Mouse (Mus musculus) midbrain, embryonic 16.5 days (tissue): ENCODE results near the gene Acta1. TPM values are rescaled to one million over a fixed set of nuclear protein-coding genes. Genes with fewer than 3 reads are reported as not detected.

Source experiments
- ATAC-seq: fragments of 200-750 bp; cut with Nextera tagmentation; 2 replicates; pipeline ENCODE4 v1.8.0; 2017; ENCODE audit warnings: moderate TSS enrichment
- H3K27ac ChIP-seq: fragments of 300-500 bp; sonication (generic); 2 replicates; pipeline ENCODE4 v1.5.1; 2014; ENCODE audit warnings: mild to moderate bottlenecking, low read length, mixed read lengths
- H3K27me3 ChIP-seq: fragments of 300-500 bp; sonication (generic); 2 replicates; pipeline ENCODE4 v1.6.1; 2014; ENCODE audit warnings: low read depth, low read length, mixed read lengths; ENCODE audit not compliant: control insufficient read depth, insufficient read depth
- H3K36me3 ChIP-seq: fragments of 300-500 bp; sonication (generic); 2 replicates; pipeline ENCODE4 v1.6.1; 2014; ENCODE audit warnings: mild to moderate bottlenecking, low read length, moderate library complexity, mixed read lengths; ENCODE audit not compliant: control insufficient read depth, insufficient read depth
- H3K4me1 ChIP-seq: fragments of 300-500 bp; sonication (generic); 2 replicates; pipeline ENCODE4 v1.6.1; 2014; ENCODE audit warnings: mild to moderate bottlenecking, low read length, mixed read lengths; ENCODE audit not compliant: control insufficient read depth, insufficient read depth
- H3K4me2 ChIP-seq: fragments of 300-500 bp; sonication (generic); 2 replicates; pipeline ENCODE4 v1.6.1; 2014; ENCODE audit warnings: mild to moderate bottlenecking, low read length, mixed read lengths
- H3K4me3 ChIP-seq: fragments of 300-500 bp; sonication (generic); 2 replicates; pipeline ENCODE4 v1.5.1; 2014; ENCODE audit warnings: low read depth, mild to moderate bottlenecking, low read length, moderate library complexity, mixed read lengths
- H3K9ac ChIP-seq: fragments of 300-500 bp; sonication (generic); 2 replicates; pipeline ENCODE4 v1.6.1; 2014; ENCODE audit warnings: low read depth, low read length, mixed read lengths
- H3K9me3 ChIP-seq: fragments of 300-500 bp; sonication (generic); replicated peaks from 2 replicates; pipeline ENCODE4 v1.6.1; 2014; ENCODE audit warnings: mild to moderate bottlenecking, low read length, mixed read lengths; ENCODE audit not compliant: control insufficient read depth, poor library complexity, severe bottlenecking
- WGBS: fragments of 180-500 bp; shearing (Covaris S2); extraction: QIAGEN DNeasy Blood & Tissue Kit; methylation state at CpG from one replicate; pipeline ENCODE4 v1.1.7; 2014; 5-methylcytosine and 5-hydroxymethylcytosine counted together
- polyA plus RNA-seq: library from polyadenylated mRNA; unstranded; fragments of >200 nt; fragmentation: Nextera tagmentation; extraction: Ambion mirVana; gene quantifications from 2 replicates; pipeline ENCODE4 v1.2.1, GENCODE M21; 2015

Gene Acta1
- polyA plus RNA-seq, 1 experiment from 2014 or later, result 10.4 TPM

DNA sequence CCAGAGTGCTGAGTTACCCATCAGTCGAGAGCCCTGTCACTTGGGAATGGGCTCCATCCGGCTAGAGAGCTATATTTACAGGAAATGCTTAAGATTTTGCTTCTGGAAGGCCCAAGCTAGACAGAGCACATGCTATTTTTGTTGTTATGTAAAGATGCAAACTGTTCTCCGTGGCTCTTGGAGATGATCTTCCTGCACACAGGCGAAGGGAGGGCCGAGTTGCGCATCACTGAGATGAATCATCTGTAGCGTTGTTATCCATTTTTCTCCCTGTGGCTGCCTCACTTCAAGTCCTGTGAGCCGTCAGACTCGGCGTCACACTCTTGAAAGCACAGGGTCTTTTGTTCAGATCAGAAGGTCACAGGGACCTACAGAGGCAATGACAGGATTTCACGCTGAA, 20.2 kb downstream of the Acta1 start:
- no peaks in the 10 kb centered on the region for H3K9me3 ChIP-seq
- no peak overlapping the region for H3K4me3 ChIP-seq
- H3K4me2 ChIP-seq, result no peak overlapping the region
- H3K27me3 ChIP-seq, result no peaks in the 10 kb centered on the region
- no peak for ATAC-seq
- H3K4me1 ChIP-seq, result no peaks in the 10 kb centered on the region
- H3K9ac ChIP-seq, result no peak overlapping the region
- WGBS, result 76% methylated on average over 11 of the region's 11 CpGs
- H3K36me3 ChIP-seq, result no peaks in the 10 kb centered on the region
- H3K27ac ChIP-seq, result no peak overlapping the region

DNA sequence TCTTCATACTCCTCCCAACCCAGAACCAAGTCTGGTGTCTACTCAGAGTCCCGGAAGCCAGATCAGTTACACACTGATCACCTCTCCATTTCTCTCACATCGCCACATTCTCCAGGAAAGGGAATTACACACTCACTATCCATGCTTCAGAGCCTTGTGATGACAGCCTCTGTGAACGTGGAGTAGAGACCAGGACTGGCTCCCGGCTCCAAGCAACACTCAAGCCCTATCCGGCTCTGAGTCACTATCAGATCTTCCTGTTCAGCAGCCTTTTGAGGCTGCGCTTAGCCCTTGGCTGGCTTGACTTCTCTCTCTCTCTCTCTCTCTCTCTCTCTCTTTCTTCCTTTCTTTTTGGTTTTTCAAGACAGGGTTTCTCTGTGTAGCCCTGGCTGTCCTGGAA, 21.2 kb downstream of the Acta1 start:
- 89% methylated on average over 6 of the region's 6 CpGs for WGBS
- H3K27me3 ChIP-seq, result no peaks in the 10 kb centered on the region
- no peak for ATAC-seq
- H3K27ac ChIP-seq, result no peak overlapping the region
- H3K4me2 ChIP-seq, result no peak overlapping the region
- H3K4me3 ChIP-seq, result no peak overlapping the region
- no peaks in the 10 kb centered on the region for H3K9me3 ChIP-seq
- no peaks in the 10 kb centered on the region for H3K36me3 ChIP-seq
- no peaks in the 10 kb centered on the region for H3K4me1 ChIP-seq
- H3K9ac ChIP-seq, result no peak overlapping the region

- Histone ChIP-seq H3K27ac (no peak overlapping the region), H3K27me3 (no peaks in the 10 kb centered on the region), H3K4me2 (no peak overlapping the region), H3K36me3 (no peaks in the 10 kb centered on the region), H3K9me3 (no peaks in the 10 kb centered on the region), H3K9ac (no peak overlapping the region), H3K4me1 (no peaks in the 10 kb centered on the region), H3K4me3 (no peak overlapping the region)
- WGBS, result 74% methylated on average over 9 of the region's 9 CpGs
- ATAC-seq, result no peak
Observed at GRCm38 (mm10) chr8:123872048-123872447, 22.5 kb downstream of the Acta1 start.

- no peak overlapping the region for H3K27ac ChIP-seq
- WGBS, result 13% methylated on average over 5 of the region's 5 CpGs
- H3K4me2 ChIP-seq, result no peak overlapping the region
- H3K9ac ChIP-seq, result no peak overlapping the region
- H3K4me1 ChIP-seq, result peaks cover 6% of the 10 kb centered on the region
- 0 out of 2 replicates have a peak, but pooled peaks have one; percentile 25 for ATAC-seq
- H3K36me3 ChIP-seq, result no peaks in the 10 kb centered on the region
- no peaks in the 10 kb centered on the region for H3K9me3 ChIP-seq
- H3K27me3 ChIP-seq, result no peaks in the 10 kb centered on the region
- no peak overlapping the region for H3K4me3 ChIP-seq
Observed at GRCm38 (mm10) chr8:123866971-123867370, 27.6 kb downstream of the Acta1 start.

DNA sequence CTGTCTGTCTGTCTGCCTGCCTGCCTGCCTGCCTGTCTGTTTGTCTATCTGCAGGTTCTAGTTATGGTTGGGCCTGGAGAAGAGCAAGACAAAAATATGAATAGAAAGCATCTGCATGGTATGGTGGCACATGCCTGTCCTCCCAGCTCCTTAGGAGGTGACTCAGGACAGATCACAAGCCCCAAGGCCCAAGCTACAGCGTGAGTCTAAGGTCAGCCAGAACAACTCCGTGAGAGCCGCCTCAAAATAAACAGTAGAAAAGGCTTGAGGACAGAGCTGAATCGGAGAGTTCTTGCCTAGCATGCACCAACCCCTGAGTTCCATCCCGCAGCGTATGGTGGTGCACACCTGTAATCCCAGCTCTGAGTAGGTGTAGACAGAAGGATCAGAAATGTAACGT, 28.8 kb downstream of the Acta1 start:
- no peak for ATAC-seq
- H3K4me1 ChIP-seq, result peaks cover 6% of the 10 kb centered on the region
- H3K36me3 ChIP-seq, result no peaks in the 10 kb centered on the region
- no peaks in the 10 kb centered on the region for H3K27me3 ChIP-seq
- H3K9ac ChIP-seq, result no peak overlapping the region
- 85% methylated on average over 7 of the region's 7 CpGs for WGBS
- no peak overlapping the region for H3K27ac ChIP-seq
- no peak overlapping the region for H3K4me2 ChIP-seq
- no peak overlapping the region for H3K4me3 ChIP-seq
- no peaks in the 10 kb centered on the region for H3K9me3 ChIP-seq

DNA sequence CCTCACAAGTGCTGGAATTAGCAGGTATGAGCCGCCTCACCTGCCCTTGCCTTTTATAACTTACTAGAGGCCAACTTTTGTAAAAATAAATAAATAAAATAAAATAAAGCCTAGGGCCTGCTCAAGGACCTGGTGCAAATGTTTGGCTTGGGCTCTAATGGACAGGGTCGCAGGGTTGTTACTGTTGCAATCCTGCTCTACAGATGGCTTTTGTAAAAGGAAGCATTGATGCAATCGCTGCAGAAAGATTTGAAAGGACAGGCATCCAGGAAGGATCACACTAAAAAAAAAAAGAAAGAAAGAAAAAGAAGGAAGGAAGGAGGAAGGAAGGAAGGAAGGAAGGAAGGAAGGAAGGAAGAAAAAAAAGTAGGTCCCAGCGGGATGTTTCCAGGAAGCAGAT, 34.2 kb downstream of the Acta1 start:
- 75% methylated on average over 4 of the region's 4 CpGs for WGBS
- Histone ChIP-seq H3K27ac (no peak overlapping the region), H3K9ac (peak overlapping the region; percentile 94; the same call in 1 of the 2 replicates), H3K36me3 (no peaks in the 10 kb centered on the region), H3K4me3 (peak overlapping the region; percentile 80), H3K27me3 (no peaks in the 10 kb centered on the region), H3K4me2 (peak overlapping the region; percentile 55), H3K9me3 (no peaks in the 10 kb centered on the region), H3K4me1 (peaks cover 16% of the 10 kb centered on the region)
- no peak for ATAC-seq

GRCm38 (mm10) chr8:123859648-123860259, 34.8 kb downstream of the Acta1 start, which contains the start of gene Ccsap:
TSS of gene Ccsap (minus strand) at chr8:123860209.
- no peak; the same call in 1 of the 2 replicates for ATAC-seq
- no peaks in the 10 kb centered on the region for H3K9me3 ChIP-seq
- WGBS, result under 1% methylated on average over 48 of the region's 48 CpGs

DNA sequence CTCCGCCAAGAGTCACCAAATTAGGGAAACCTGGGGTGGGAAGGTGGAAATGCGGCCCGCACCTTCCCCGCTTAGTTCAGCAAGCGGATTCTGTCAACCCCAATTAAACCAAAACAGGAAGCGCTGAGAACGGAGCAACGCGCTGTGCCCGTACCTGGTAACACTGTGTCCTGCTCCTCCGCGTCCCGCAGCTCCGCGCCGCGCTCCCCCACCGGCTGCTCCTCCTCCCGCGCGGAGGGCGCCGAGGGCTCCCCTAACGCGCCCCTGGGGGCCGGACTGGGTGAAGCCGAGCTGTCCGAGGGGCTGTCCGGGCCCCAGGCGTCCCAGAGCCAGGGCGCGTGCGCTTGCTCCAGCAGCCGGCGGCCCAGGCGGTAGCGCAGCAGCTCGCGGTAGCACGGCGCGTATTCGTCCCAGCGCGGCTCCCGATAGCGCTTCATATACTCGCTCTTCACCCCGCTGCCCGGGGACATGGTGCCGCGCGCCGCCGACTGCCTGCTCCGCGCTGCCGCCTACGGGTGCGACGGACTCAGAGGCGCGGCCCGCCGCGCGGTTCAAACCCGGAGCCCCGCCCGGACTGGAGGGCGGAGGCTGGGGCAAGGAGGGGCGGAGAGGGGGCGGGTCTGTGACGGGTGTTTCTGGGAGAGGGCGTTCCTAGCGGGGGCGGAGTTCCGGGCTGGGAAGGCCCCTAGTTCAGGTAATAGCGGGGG, 35.5 kb downstream of the Acta1 start:
- Histone ChIP-seq H3K9ac (peak overlapping the region; percentile 94), H3K4me3 (peak overlapping the region; percentile 80), H3K9me3 (no peaks in the 10 kb centered on the region), H3K36me3 (no peaks in the 10 kb centered on the region), H3K27ac (peak overlapping the region; percentile 87), H3K4me1 (peaks cover 13% of the 10 kb centered on the region), H3K27me3 (no peaks in the 10 kb centered on the region), H3K4me2 (peak overlapping the region; percentile 55)
- peak; percentile 96 for ATAC-seq
- under 1% methylated on average over 69 of the region's 79 CpGs for WGBS

More at GRCm38 (mm10) chr8:123859648-123860259, 34.8 kb downstream of the Acta1 start, which contains the start of gene Ccsap:
- H3K36me3 ChIP-seq, result no peaks in the 10 kb centered on the region
- peaks cover 16% of the 10 kb centered on the region for H3K4me1 ChIP-seq
- H3K4me2 ChIP-seq, result peak within 1 kb of the TSS; percentile 55
- peak within 1 kb of the TSS; percentile 80 for H3K4me3 ChIP-seq
- peak within 1 kb of the TSS; percentile 87 for H3K27ac ChIP-seq
- peak within 1 kb of the TSS; percentile 94 for H3K9ac ChIP-seq
- no peaks in the 10 kb centered on the region for H3K27me3 ChIP-seq

- Histone ChIP-seq H3K4me1 (peaks cover 9% of the 10 kb centered on the region), H3K27me3 (no peaks in the 10 kb centered on the region), H3K27ac (peak overlapping the region; percentile 87), H3K4me3 (peak overlapping the region; percentile 80), H3K9ac (peak overlapping the region; percentile 94), H3K36me3 (no peaks in the 10 kb centered on the region), H3K4me2 (peak overlapping the region; percentile 55), H3K9me3 (no peaks in the 10 kb centered on the region)
- WGBS, result 1% methylated on average over 17 of the region's 17 CpGs
- 0 out of 2 replicates have a peak, but pooled peaks have one; percentile 2 for ATAC-seq
Observed at GRCm38 (mm10) chr8:123858574-123858940, 36.0 kb downstream of the Acta1 start.
